Mouse (Mus musculus) ES-CJ7 (cell line): Measurements from ENCODE around the gene Zbtb17.
A peak's percentile ranks its signal among the peaks of the same experiment; 100 is the strongest.

Source experiments
- DNase-seq: peaks from one replicate; pipeline ENCODE4 v3.0.0; 2011; ENCODE audit warnings: low read depth, low spot score

Zbtb17 gene

GRCm38 (mm10) chr4:141425484-141426479 lies 18.7 kb upstream of the Zbtb17 start:
- peak; percentile 94 for DNase-seq

- peak; percentile 58 for DNase-seq
These were observed 17.4 kb upstream of the Zbtb17 start for GRCm38 (mm10) chr4:141426796-141427745.

GRCm38 (mm10) chr4:141427921-141428320 lies 16.5 kb upstream of the Zbtb17 start:
- no peak for DNase-seq

GRCm38 (mm10) chr4:141429381-141429780 lies 15.1 kb upstream of the Zbtb17 start:
- no peak for DNase-seq

- peak; percentile 76 for DNase-seq
These were observed 14.6 kb upstream of the Zbtb17 start for GRCm38 (mm10) chr4:141429847-141430246.

- no peak for DNase-seq
These were observed 13.5 kb upstream of the Zbtb17 start for GRCm38 (mm10) chr4:141430997-141431396.

- no peak for DNase-seq
These were observed 11.8 kb upstream of the Zbtb17 start for GRCm38 (mm10) chr4:141432666-141433065.

- DNase-seq = peak; percentile 85
These were observed 11.3 kb upstream of the Zbtb17 start for GRCm38 (mm10) chr4:141433191-141433590.

- DNase-seq = no peak
These were observed 8.5 kb upstream of the Zbtb17 start, which contains the start of gene Srarp for GRCm38 (mm10) chr4:141435974-141436373. TSS of gene Srarp (minus strand) at chr4:141436105.

GRCm38 (mm10) chr4:141439083-141439803 lies 5.2 kb upstream of the Zbtb17 start:
- DNase-seq = peak; percentile 55

- DNase-seq = peak; percentile 95
These were observed 3.6 kb upstream of the Zbtb17 start for GRCm38 (mm10) chr4:141440877-141441276.

- DNase-seq = no peak
These were observed 619 bp upstream of the Zbtb17 start for GRCm38 (mm10) chr4:141443641-141444429.

- no peak for DNase-seq
These were observed 870 bp downstream of the Zbtb17 start for GRCm38 (mm10) chr4:141445328-141445720.

GRCm38 (mm10) chr4:141446211-141446610 lies 1.8 kb downstream of the Zbtb17 start:
- DNase-seq = no peak

- no peak for DNase-seq
These were observed 6.8 kb downstream of the Zbtb17 start for GRCm38 (mm10) chr4:141451251-141451650.

GRCm38 (mm10) chr4:141451916-141452450 lies 7.5 kb downstream of the Zbtb17 start:
- DNase-seq = no peak

GRCm38 (mm10) chr4:141454581-141455350 lies 10.3 kb downstream of the Zbtb17 start:
- no peak for DNase-seq

- DNase-seq = no peak
These were observed 11.1 kb downstream of the Zbtb17 start for GRCm38 (mm10) chr4:141455526-141455925.

GRCm38 (mm10) chr4:141456193-141456938 lies 11.9 kb downstream of the Zbtb17 start:
- DNase-seq = no peak
